Mouse (Mus musculus): ENCODE results near the gene Dlg1. TPM values are rescaled to one million over a fixed set of nuclear protein-coding genes. Genes with fewer than 3 reads are reported as not detected.

Gene Dlg1
- 10.3 and 11.1 TPM in 2 replicates for polyA plus RNA-seq (2012; rRNA removed)

DNA sequence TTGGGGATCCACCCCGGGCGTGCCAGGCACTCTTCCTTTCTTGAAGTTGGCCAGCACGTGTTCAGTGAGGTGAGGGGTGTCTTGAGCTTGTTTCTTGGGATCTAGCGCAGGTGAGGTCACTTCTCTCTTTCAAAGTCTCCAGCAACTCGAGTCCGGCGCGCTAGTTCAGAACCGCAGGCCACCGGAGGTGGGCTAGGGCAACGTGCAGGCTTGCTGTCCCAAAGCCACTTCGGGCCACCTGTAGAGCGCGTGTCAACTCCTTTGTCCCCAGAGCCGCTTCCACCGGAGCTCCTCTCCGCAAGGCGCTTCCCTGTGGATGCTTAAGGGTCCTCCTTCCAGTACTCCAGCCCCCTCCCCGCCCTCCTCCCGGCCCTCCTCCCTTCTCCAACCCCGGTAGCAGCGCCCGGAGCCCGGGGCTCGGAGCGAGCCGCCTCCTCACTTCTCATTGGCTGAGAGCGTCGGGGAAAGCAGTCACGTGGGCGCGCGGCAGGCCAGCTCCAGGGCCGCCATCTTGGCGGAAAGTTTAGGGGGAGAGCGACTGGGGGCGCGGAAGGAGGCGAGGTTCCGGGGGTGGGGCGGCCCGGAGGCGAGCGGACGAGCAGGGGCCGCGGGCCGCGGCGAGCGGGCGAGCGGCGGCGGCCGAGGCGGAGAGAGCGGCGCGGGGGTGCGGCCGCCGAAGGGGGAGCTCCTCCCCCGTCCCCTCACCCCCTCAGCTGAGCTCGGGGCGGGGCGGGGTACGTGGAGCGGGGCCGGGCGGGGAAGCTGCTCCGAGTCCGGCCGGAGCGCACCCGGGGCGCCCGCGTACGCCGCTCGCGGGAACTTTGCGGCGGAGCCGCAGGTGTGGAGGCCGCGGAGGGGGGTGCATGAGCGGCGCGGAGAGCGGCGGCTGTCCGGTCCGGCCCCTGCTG is at the start of gene Dlg1:
TSS of gene Dlg1 (plus strand) at position 65 of the 908 bp plus-strand sequence.

DNA sequence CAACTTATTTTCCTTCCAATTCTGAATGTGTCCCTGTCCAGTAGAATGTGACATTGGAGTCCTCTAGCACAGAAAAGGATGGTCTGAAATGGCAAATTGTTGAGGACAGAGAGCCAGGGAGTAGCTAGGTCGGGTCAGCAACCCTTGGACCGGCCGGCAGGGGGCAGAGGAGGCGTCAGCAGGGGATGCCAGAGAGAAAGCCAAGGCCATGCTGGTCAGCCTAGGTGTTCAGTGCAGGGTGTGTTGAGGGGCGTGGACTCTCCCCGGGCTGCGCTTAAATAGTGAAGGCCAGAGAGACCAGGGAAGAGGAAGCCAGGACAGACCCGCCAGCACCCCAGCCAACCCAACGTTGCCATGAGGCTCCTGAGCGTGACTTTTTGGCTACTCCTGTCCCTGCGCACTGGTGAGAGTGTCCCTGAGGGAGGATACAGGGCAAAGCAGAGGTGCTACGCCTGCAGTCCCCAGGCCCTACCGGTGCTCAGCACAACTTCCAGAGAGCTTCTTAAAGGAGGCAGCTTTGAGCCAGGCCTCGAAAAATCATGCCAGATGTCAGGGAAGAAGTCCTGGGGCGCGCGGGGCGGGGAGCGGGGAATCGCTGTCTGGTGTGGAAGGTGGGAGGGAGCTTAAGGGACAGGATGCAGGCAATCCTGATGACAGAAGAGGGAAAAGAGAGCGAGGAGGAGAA is 215.5 kb downstream of the Dlg1 start, which contains the start of gene Meltf:
TSS of gene Meltf (plus strand) at position 238 of the 685 bp plus-strand sequence.

Other genes with a start within 250 kb of the Dlg1 start
- 105 and 112 TPM in 2 replicates for gene Bdh1, start 241.2 kb upstream of the Dlg1 start, polyA plus RNA-seq (2012; rRNA removed)
- 0.03 TPM in 1 of 2 replicates, not detected in the other for gene Meltf, start 215.4 kb downstream of the Dlg1 start, polyA plus RNA-seq (2012; rRNA removed)